ENCODE assay signal across 27 mouse cellular contexts in the genomic region with DNA sequence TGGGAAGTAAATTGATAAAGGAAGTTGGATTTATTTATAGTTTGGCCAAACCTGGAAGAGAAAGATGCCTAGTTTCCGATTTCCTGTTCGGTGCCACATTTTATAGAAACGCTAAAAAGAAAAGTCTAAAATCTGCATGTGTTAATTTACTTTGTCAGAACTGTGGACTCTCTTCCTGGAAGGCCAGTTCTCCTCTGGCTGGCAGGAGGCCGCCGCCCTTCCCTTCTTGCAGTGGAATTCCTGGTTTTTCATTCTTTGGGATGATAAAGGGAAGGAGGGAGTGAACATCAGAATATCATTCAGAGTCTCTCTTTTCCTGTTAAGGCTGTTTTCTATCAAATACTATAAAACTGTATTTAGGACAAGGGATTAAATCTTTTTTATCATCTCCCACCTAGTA.
"Had no signal": no experiment of that assay in that cellular context is flagged by ENCODE, and none has a peak within 500 bp of the region (broad histone marks: within the 10 kb centered on the region; RNA-seq: fewer than 3 reads in every experiment).

No protein-coding gene starts in this region.

- H3K27me3 ChIP-seq: hindbrain, embryonic 12.5 days; intestine, embryonic 15.5 days; limb, embryonic 12.5 days; liver, embryonic 13.5 days; liver, embryonic 15.5 days had no signal

- DNase-seq: gastrocnemius, postnatal 14 days; gastrocnemius, postnatal 36 days; heart, adult 11 months; heart, adult 2 months; heart, postnatal 10 days; heart, postnatal 4 days; kidney, adult 18-20 months; kidney, adult 8-10 months; kidney, postnatal 10 days; kidney, postnatal 25 days; kidney, postnatal 4 days; liver; liver, embryonic 13.5 days had no signal

- H3K4me1 ChIP-seq: intestine, embryonic 15.5 days had no signal

- H3K4me2 ChIP-seq: heart, embryonic 11.5 days; hindbrain, embryonic 12.5 days; hindbrain, embryonic 14.5 days; intestine, embryonic 15.5 days; limb, embryonic 12.5 days; liver, embryonic 11.5 days; liver, embryonic 13.5 days; liver, embryonic 15.5 days had no signal

- H3K9me3 ChIP-seq: hindbrain, embryonic 10.5 days; hindbrain, embryonic 12.5 days; intestine, embryonic 15.5 days; limb, embryonic 10.5 days; liver, embryonic 13.5 days; liver, embryonic 15.5 days had no signal

- H3K36me3 ChIP-seq: hindbrain, embryonic 10.5 days; hindbrain, embryonic 12.5 days; intestine, embryonic 15.5 days; limb, embryonic 10.5 days; limb, embryonic 12.5 days; liver, embryonic 13.5 days; liver, embryonic 15.5 days had no signal

- ATAC-seq: hindbrain, embryonic 16.5 days; inflammation-experienced regulatory T-cells, adult 6 months; intestine, embryonic 15.5 days; intestine, postnatal 0 days had no signal

- H3K27ac ChIP-seq: heart, adult 2 months; hindbrain, embryonic 10.5 days; hindbrain, embryonic 12.5 days; hindbrain, embryonic 14.5 days; intestine, embryonic 15.5 days; layer of hippocampus, adult 2 months; left cerebral cortex, adult 2 months; limb, embryonic 10.5 days; limb, embryonic 12.5 days; liver, embryonic 13.5 days; liver, embryonic 15.5 days had no signal

- H3K4me3 ChIP-seq: heart, adult 2 months; hindbrain, embryonic 10.5 days; hindbrain, embryonic 12.5 days; intestine, embryonic 15.5 days; layer of hippocampus, adult 2 months; left cerebral cortex, adult 2 months; limb, embryonic 10.5 days; limb, embryonic 12.5 days; liver, embryonic 13.5 days; liver, embryonic 15.5 days had no signal

- H3K9ac ChIP-seq: hindbrain, embryonic 12.5 days; hindbrain, embryonic 14.5 days; intestine, embryonic 15.5 days; limb, embryonic 12.5 days; liver, embryonic 13.5 days; liver, embryonic 15.5 days had no signal
